Mouse (Mus musculus): Measurements from ENCODE around the gene Aif1l. TPM values are rescaled to one million over a fixed set of nuclear protein-coding genes. Genes with fewer than 3 reads are reported as not detected.

Aif1l gene
- polyA plus RNA-seq, 1 experiment: 4.1 TPM

DNA sequence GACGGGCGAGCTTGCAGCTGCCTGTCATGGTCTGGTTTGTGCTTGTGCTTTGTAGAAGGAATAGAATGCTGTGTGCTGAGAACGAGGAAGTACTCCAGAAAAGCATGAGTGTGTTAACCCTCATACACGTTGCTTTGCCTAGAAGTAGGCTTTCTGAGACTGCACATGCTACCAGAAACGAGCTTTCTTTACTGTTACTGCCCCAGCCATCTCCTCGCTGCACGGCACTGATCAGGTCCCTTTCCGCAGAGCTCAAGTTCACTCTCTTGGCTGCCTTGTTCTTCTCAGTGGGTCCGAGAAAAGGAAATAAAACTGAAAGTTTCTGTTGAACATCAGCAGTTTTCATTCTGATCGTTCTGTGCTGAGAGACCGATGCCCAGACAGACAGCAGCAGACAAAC is 58.8 kb downstream of the Aif1l start:
- DNase-seq (ENCODE audit: low spot score): no peak

DNA sequence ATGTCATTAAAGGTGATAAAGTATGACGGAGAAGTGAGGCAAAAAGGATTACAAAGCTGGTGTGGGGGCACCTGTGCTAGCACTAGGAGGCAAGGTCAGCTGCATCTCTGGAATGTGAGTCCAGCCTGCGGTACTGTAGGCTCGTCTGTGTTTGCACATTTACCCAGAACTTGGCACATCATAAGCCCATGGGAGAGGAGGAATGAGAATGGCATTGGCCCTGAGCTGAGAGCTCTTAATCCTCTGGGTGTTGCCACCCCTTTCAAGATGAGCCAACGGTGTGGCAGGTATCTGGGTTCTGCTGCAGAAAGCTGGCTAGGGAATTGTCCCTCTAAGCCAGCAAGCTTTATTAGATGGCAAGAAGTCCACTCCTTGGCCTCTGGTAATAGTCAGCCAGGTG is 69.8 kb downstream of the Aif1l start:
- DNase-seq (ENCODE audit: low spot score): no peak

- no peak for DNase-seq (ENCODE audit: low spot score)
Measured at GRCm38 (mm10) chr2:32020229-32020628, 70.3 kb downstream of the Aif1l start.

Other genes starting within 250 kb of the Aif1l start
- gene Qrfp, start 139.6 kb upstream of the Aif1l start, polyA plus RNA-seq (2012; rRNA removed): 0.03 TPM in 2 replicates
- 0.01 and 0.04 TPM in 2 replicates for gene Fibcd1, start 104.1 kb upstream of the Aif1l start, polyA plus RNA-seq (2012; rRNA removed)
- 2.8 and 4.1 TPM in 2 replicates for gene Lamc3, start 62.8 kb upstream of the Aif1l start, polyA plus RNA-seq (2012; rRNA removed)
- gene Nup214, start 24.3 kb downstream of the Aif1l start, polyA plus RNA-seq (2012; rRNA removed): 20.4 and 28.2 TPM in 2 replicates
- gene Fam78a, start 134.7 kb downstream of the Aif1l start, polyA plus RNA-seq (2012; rRNA removed): 0.48 and 0.74 TPM in 2 replicates
- 4.9 and 5.3 TPM in 2 replicates for gene Plpp7, start 145.4 kb downstream of the Aif1l start, polyA plus RNA-seq (2012; rRNA removed)
- gene Prrc2b, start 200.9 kb downstream of the Aif1l start, polyA plus RNA-seq (2012; rRNA removed): 34.1 and 53.6 TPM in 2 replicates

Measured in urinary bladder, adult 2 months (tissue).